Mouse (Mus musculus) heart, postnatal 0 days (tissue): Measurements from ENCODE around the gene Ado.

Source experiments
- CTCF ChIP-seq: IDR thresholded peaks from 2 replicates; pipeline ENCODE4 v1.5.1; 2016; ENCODE audit warnings: antibody characterized with exemption, control low read depth, low read depth
- EP300 ChIP-seq: IDR thresholded peaks from 2 replicates; pipeline ENCODE4 v1.6.1; 2016; ENCODE audit warnings: antibody characterized with exemption, low read depth

- TF ChIP-seq CTCF, result no peak
- no peak for TF ChIP-seq EP300
Measured at GRCm38 (mm10) chr10:67512871-67513270, 35.9 kb downstream of the Ado start.
